Mouse (Mus musculus) megakaryocyte, embryonic 14.5 days (primary cell): ENCODE measurements at regions not wholly inside any gene's neighbourhood (a gene's known extent, or its start where the extent isn't known, plus 50 kb on each side); places are given as distances from the start of the nearest gene placed in this dataset.

Experiments
- FLI1 ChIP-seq: IDR thresholded peaks from 2 replicates; pipeline ENCODE4 v1.6.1; 2012; ENCODE audit warnings: low read length, inconsistent platforms, mixed read lengths
- GATA1 ChIP-seq: IDR thresholded peaks from 3 replicates; pipeline ENCODE4 v1.6.1; 2012; ENCODE audit warnings: mixed read lengths, low read length, inconsistent platforms, borderline replicate concordance

- TF ChIP-seq GATA1 (no peak), FLI1 (no peak)
Measured at GRCm38 (mm10) chr17:84893273-84894033, 63.1 kb upstream of the Ppm1b start.
